Mouse (Mus musculus) erythroblast, embryonic 14.5 days (primary cell): Measurements from ENCODE around the gene Epha2.

Experiments used
- GATA1 ChIP-seq: IDR thresholded peaks from 2 replicates; pipeline ENCODE4 v1.6.1; 2012; ENCODE audit warnings: low read length, inconsistent platforms, mixed read lengths
- TAL1 ChIP-seq: IDR thresholded peaks from 3 replicates; pipeline ENCODE4 v1.6.1; 2012; ENCODE audit warnings: low read length, inconsistent platforms, mixed read lengths

DNA sequence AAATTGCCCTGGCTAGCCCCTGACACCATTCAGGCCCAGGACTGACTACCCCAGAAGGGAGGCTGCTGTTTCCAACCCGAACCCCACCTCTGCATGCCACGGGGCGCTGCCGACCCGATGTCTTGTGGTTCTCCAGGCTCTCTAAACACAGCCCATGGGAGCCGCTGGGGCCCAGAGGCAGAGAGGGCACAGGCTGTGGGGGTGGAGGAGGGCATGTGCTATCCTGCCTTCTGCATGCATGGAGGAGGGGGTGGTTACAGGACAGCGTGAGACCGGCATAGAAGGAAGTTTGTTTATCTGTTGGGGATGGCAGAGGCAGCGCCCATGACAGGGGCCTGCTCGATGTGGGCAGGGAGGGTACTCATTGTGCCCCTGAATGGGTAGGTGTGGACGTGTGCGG lies 49.0 kb downstream of the Epha2 start:
- TF ChIP-seq GATA1, result no peak
- no peak for TF ChIP-seq TAL1
